Mouse (Mus musculus): ENCODE results near the gene Anks1b. TPM values are rescaled to one million over a fixed set of nuclear protein-coding genes. Genes with fewer than 3 reads are reported as not detected.

Gene Anks1b
- polyA plus RNA-seq, 1 experiment from 2014 or later: 1.9 TPM

- ATAC-seq: no peak
- Histone ChIP-seq H3K27ac (ENCODE audit: low read depth, low read length) (no peak overlapping the region), H3K4me2 (replicated peaks; ENCODE audit: low read depth) (no peak overlapping the region), H3K9me3 (ENCODE audit: control insufficient read depth) (no peaks in the 10 kb centered on the region), H3K27me3 (replicated peaks; ENCODE audit: control insufficient read depth, insufficient read depth, low read length) (no peaks in the 10 kb centered on the region), H3K4me3 (ENCODE audit: low read depth, low read length) (no peak overlapping the region), H3K36me3 (ENCODE audit: control insufficient read depth, insufficient read depth) (no peaks in the 10 kb centered on the region), H3K4me1 (replicated peaks; ENCODE audit: control insufficient read depth, insufficient read depth, low read length) (no peaks in the 10 kb centered on the region), H3K9ac (ENCODE audit: low read depth, low read length) (no peak overlapping the region)
- WGBS: 21% methylated on average over 3 of the region's 3 CpGs
- TF ChIP-seq CTCF (IDR thresholded peaks at IDR 0.05; ENCODE audit: low read depth): no peak
Measured at GRCm38 (mm10) chr10:90596576-90596975, 723.3 kb downstream of the Anks1b start.

GRCm38 (mm10) chr10:90599149-90599548, 725.8 kb downstream of the Anks1b start:
- no peak for TF ChIP-seq CTCF (IDR thresholded peaks at IDR 0.05; ENCODE audit: low read depth)
- H3K27ac ChIP-seq (ENCODE audit: low read depth, low read length): no peak overlapping the region
- no peaks in the 10 kb centered on the region for H3K27me3 ChIP-seq (replicated peaks; ENCODE audit: control insufficient read depth, insufficient read depth, low read length)
- ATAC-seq: no peak
- no peak overlapping the region for H3K9ac ChIP-seq (ENCODE audit: low read depth, low read length)
- H3K4me2 ChIP-seq (replicated peaks; ENCODE audit: low read depth): no peak overlapping the region
- H3K36me3 ChIP-seq (ENCODE audit: control insufficient read depth, insufficient read depth): no peaks in the 10 kb centered on the region
- no peaks in the 10 kb centered on the region for H3K4me1 ChIP-seq (replicated peaks; ENCODE audit: control insufficient read depth, insufficient read depth, low read length)
- no peaks in the 10 kb centered on the region for H3K9me3 ChIP-seq (ENCODE audit: control insufficient read depth)
- H3K4me3 ChIP-seq (ENCODE audit: low read depth, low read length): no peak overlapping the region

GRCm38 (mm10) chr10:90599726-90600531, 726.6 kb downstream of the Anks1b start:
- no peaks in the 10 kb centered on the region for H3K36me3 ChIP-seq (ENCODE audit: control insufficient read depth, insufficient read depth)
- no peaks in the 10 kb centered on the region for H3K4me1 ChIP-seq (replicated peaks; ENCODE audit: control insufficient read depth, insufficient read depth, low read length)
- H3K9ac ChIP-seq (ENCODE audit: low read depth, low read length): no peak overlapping the region
- no peaks in the 10 kb centered on the region for H3K9me3 ChIP-seq (ENCODE audit: control insufficient read depth)
- no peaks in the 10 kb centered on the region for H3K27me3 ChIP-seq (replicated peaks; ENCODE audit: control insufficient read depth, insufficient read depth, low read length)
- no peak overlapping the region for H3K27ac ChIP-seq (ENCODE audit: low read depth, low read length)
- H3K4me2 ChIP-seq (replicated peaks; ENCODE audit: low read depth): no peak overlapping the region
- no peak for TF ChIP-seq CTCF (IDR thresholded peaks at IDR 0.05; ENCODE audit: low read depth)
- H3K4me3 ChIP-seq (ENCODE audit: low read depth, low read length): no peak overlapping the region
- no peak for ATAC-seq
- 88% methylated on average over 14 of the region's 14 CpGs for WGBS

- Histone ChIP-seq H3K27me3 (replicated peaks; ENCODE audit: control insufficient read depth, insufficient read depth, low read length) (no peaks in the 10 kb centered on the region), H3K36me3 (ENCODE audit: control insufficient read depth, insufficient read depth) (no peaks in the 10 kb centered on the region), H3K9me3 (ENCODE audit: control insufficient read depth) (no peaks in the 10 kb centered on the region), H3K27ac (ENCODE audit: low read depth, low read length) (no peak overlapping the region), H3K9ac (ENCODE audit: low read depth, low read length) (no peak overlapping the region), H3K4me3 (ENCODE audit: low read depth, low read length) (no peak overlapping the region), H3K4me2 (replicated peaks; ENCODE audit: low read depth) (no peak overlapping the region), H3K4me1 (replicated peaks; ENCODE audit: control insufficient read depth, insufficient read depth, low read length) (no peaks in the 10 kb centered on the region)
- 63% methylated on average over 3 of the region's 3 CpGs for WGBS
- TF ChIP-seq CTCF (IDR thresholded peaks at IDR 0.05; ENCODE audit: low read depth): no peak
- ATAC-seq: no peak
Measured at GRCm38 (mm10) chr10:90607586-90607985, 734.3 kb downstream of the Anks1b start.

- H3K9me3 ChIP-seq (ENCODE audit: control insufficient read depth): no peaks in the 10 kb centered on the region
- no peaks in the 10 kb centered on the region for H3K27me3 ChIP-seq (replicated peaks; ENCODE audit: control insufficient read depth, insufficient read depth, low read length)
- no peak overlapping the region for H3K27ac ChIP-seq (ENCODE audit: low read depth, low read length)
- no peak for TF ChIP-seq CTCF (IDR thresholded peaks at IDR 0.05; ENCODE audit: low read depth)
- ATAC-seq: no peak
- WGBS: 85% methylated on average over 7 of the region's 7 CpGs
- H3K4me3 ChIP-seq (ENCODE audit: low read depth, low read length): no peak overlapping the region
- no peak overlapping the region for H3K4me2 ChIP-seq (replicated peaks; ENCODE audit: low read depth)
- no peak overlapping the region for H3K9ac ChIP-seq (ENCODE audit: low read depth, low read length)
- no peaks in the 10 kb centered on the region for H3K4me1 ChIP-seq (replicated peaks; ENCODE audit: control insufficient read depth, insufficient read depth, low read length)
- H3K36me3 ChIP-seq (ENCODE audit: control insufficient read depth, insufficient read depth): no peaks in the 10 kb centered on the region
Measured at GRCm38 (mm10) chr10:90609437-90609836, 736.1 kb downstream of the Anks1b start.

GRCm38 (mm10) chr10:90613051-90613450, 739.7 kb downstream of the Anks1b start:
- TF ChIP-seq CTCF (IDR thresholded peaks at IDR 0.05; ENCODE audit: low read depth): no peak
- ATAC-seq: no peak
- WGBS: 97% methylated on average over 3 of the region's 3 CpGs
- Histone ChIP-seq H3K4me2 (replicated peaks; ENCODE audit: low read depth) (no peak overlapping the region), H3K4me3 (ENCODE audit: low read depth, low read length) (no peak overlapping the region), H3K27me3 (replicated peaks; ENCODE audit: control insufficient read depth, insufficient read depth, low read length) (no peaks in the 10 kb centered on the region), H3K9me3 (ENCODE audit: control insufficient read depth) (no peaks in the 10 kb centered on the region), H3K36me3 (ENCODE audit: control insufficient read depth, insufficient read depth) (no peaks in the 10 kb centered on the region), H3K4me1 (replicated peaks; ENCODE audit: control insufficient read depth, insufficient read depth, low read length) (no peaks in the 10 kb centered on the region), H3K27ac (ENCODE audit: low read depth, low read length) (no peak overlapping the region), H3K9ac (ENCODE audit: low read depth, low read length) (no peak overlapping the region)

Data from intestine, postnatal 0 days (tissue).